Mouse (Mus musculus): Measurements from ENCODE around the gene Adcy9. TPM values are rescaled to one million over a fixed set of nuclear protein-coding genes. Genes with fewer than 3 reads are reported as not detected.
"Not testable (repeated sequence)": the region's sequence is repeated elsewhere in the genome, so short reads cannot be mapped to it uniquely, and the experiment has no call there.

Adcy9 gene
- total RNA-seq, 2 experiments from 2014 or later = 26.3 to 30.6 TPM

GRCm38 (mm10) chr16:4280949-4281348 lies 139.3 kb downstream of the Adcy9 start:
- no peak for DNase-seq
- intact Hi-C loops (cut with DNase I) = loop anchor here (10.0 kb wide), 1 partner anchor 436 kb away; the partner anchor contains the start of gene Zfp174

- intact Hi-C loops (cut with DNase I) = no loop called here
- DNase-seq = no peak
These were observed 140.7 kb downstream of the Adcy9 start for GRCm38 (mm10) chr16:4279601-4280000.

GRCm38 (mm10) chr16:4276621-4277020 lies 143.7 kb downstream of the Adcy9 start:
- intact Hi-C loops (cut with DNase I) = no loop called here
- DNase-seq = no peak

- intact Hi-C loops (cut with DNase I) = no loop called here
- DNase-seq = no peak
These were observed 144.1 kb downstream of the Adcy9 start for GRCm38 (mm10) chr16:4276151-4276550.

DNA sequence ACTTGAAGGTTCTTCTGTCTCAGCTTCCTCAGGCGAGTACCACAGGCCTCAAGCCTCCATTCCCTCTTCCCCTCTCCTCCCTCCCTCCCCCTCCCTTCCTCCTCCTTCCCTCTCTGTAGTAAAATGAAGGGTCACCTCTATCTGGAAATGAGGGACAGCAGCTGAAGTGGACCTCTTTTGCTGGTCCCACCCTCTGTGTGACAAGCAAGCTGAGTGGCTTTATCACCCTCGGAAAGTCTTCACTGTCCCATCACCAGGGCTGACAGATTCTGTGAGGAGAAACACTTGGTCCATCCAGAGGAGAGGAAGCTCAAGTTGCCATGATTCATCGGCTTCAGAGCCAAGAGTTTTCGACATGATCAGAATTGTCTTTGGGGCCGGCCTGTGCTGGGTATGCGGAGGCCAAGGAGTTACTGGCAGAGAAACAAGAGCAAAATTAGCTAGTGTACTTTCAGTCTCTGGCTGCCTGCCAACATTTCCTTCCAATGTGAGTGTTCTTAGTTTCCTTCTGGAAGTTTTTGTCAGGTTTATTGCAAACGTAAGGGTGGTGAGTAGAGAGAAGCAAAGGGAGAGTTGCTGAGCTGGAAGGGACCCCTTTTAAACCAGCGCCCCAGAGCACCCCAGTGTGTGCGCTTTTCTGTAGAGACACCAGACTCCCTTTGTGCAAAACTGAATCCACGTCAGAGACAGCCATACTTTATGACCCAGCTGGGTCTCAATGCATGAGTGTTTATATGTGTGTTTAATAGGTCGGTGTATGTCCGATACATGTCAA lies 146.4 kb downstream of the Adcy9 start:
- DNase-seq = peak; percentile 30 to 71
- intact Hi-C loops (cut with DNase I) = no loop called here

GRCm38 (mm10) chr16:4272254-4272653 lies 148.0 kb downstream of the Adcy9 start:
- DNase-seq = no peak
- intact Hi-C loops (cut with DNase I) = no loop called here

DNA sequence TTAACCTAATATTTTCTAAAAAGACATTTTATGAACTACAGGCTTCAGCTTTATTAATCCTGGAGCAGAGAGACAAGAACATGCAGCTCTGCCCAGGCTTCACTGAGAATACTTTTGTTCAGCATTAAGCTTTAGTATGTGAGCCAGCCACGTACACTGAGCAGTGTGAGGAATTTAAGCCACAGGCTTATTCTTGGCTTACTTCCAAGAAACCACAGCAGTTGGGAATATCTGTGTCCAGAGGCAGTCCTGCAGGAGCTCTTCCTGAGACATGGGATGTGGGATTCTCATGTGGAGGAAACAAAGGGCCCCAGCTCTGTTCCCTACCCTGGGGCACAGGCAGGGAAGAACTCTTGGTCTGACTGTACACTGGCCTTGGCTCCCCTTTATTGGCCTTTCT lies 149.4 kb downstream of the Adcy9 start:
- intact Hi-C loops (cut with DNase I) = no loop called here
- DNase-seq = no peak

DNA sequence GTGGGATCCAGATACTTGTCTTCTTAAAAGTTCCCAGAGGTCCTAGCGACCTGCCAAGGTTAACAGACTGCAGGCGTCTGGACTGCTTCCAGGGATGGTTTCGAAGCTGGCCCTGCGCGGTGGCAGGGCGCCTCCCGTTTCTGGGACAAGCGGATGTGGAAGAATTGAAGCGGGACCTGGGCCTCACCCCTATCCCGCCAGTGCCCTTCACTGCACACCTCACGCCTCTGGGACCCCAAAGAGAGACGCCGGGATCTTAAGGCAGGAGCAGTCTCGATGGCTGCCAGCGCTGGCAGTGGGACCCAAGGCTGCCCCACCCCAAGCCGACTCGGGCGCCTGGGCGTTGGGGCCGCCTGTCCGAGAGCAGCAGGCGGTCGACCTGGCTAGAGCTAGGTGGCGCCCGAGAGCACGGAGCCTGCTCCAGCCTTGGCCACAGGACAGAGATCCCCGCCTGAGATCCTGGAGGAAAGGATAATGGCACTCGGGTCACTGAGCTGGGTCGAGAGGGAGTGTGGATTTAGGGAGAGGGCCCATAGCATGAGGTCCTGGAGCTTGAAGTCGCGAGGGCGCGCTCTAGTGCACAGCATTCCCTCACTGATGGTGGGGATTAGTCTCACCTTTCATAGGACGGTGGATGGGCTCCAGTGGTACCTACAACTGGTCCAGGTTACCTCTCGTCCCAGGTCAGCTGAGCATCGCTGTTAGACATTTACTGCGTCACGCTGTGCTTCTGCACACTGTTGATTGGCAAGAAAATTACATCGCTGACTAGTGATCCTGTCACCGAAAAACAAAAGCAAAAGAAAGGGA lies 152.2 kb downstream of the Adcy9 start:
- intact Hi-C loops (cut with DNase I) = loop anchor here (5.0 kb wide), 1 partner anchor 201 kb away; no protein-coding TSS in a partner anchor
- DNase-seq = peak; percentile 79 to 83

- no peak for DNase-seq
- intact Hi-C loops (cut with DNase I) = loop anchor here (5.0 kb wide), 1 partner anchor 200 kb away; no protein-coding TSS in a partner anchor
These were observed 152.8 kb downstream of the Adcy9 start for GRCm38 (mm10) chr16:4267453-4267852.

- no peak for DNase-seq
- intact Hi-C loops (cut with DNase I) = loop anchor here (5.0 kb wide), 1 partner anchor 198 kb away; no protein-coding TSS in a partner anchor
These were observed 154.9 kb downstream of the Adcy9 start for GRCm38 (mm10) chr16:4265351-4265750.

DNA sequence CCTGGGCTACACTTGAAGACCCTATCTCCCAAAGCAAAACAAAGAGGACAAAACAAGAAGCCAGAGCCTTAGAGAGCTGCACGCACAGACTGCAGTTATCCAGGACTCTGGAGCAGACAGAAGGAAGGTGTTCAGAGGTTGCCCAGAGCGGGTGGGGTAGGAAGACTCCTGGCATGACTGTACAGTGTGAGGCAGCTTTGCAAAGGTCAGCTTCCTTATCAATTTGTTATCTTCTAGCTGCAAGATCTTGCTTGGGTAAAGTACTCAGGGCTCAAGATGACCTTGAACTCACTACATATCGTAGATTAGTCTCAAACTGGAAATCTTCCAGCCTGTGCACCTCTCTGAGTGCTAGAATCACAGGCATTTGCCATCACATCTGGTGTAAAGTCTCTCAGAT lies 156.8 kb downstream of the Adcy9 start:
- no peak for DNase-seq
- intact Hi-C loops (cut with DNase I) = loop anchor here (5.0 kb wide), 1 partner anchor 36 kb away; no protein-coding TSS in a partner anchor

GRCm38 (mm10) chr16:4257546-4257945 lies 162.8 kb downstream of the Adcy9 start:
- DNase-seq = no peak
- intact Hi-C loops (cut with DNase I) = no loop called here

DNA sequence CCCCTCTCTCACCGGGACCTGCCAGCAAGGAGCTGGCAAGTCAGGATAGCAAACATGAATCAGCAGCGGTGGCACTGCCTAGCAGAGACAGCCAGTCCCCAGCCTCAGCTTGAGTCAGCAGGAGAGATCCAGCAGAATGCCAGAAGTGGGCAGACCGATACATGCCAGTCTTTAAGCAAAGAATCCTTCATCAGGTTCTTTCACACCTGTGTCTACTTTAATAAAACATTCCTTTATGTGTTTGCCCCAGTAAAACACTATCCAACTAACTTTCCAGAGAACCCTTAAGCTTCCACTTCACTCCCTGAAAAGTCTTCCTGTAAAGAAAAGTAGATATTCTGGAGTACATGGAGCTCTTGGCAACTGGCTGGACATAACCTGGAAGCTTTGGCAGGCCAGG lies 171.5 kb downstream of the Adcy9 start:
- intact Hi-C loops (cut with DNase I) = no loop called here
- no peak for DNase-seq

DNA sequence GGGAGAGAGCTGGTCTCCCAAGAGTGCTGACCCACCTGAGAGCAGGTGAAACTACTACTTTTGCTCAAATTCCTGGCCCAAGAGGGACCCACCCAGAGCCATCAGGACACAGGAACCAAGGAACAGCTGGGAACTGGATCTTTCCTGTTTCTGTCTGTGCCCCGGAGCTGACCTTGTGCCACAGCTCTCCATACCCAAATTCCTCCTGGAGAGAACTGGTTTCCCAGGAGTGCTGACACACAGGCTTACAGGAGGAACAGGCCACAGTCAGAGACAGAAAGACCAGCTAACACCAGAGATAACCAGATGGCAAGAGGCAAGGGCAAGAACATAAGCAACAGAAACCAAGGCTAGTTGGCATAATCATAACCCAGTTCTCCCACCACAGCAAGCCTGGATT lies 175.1 kb downstream of the Adcy9 start:
- intact Hi-C loops (cut with DNase I); DNase-seq: not testable (repeated sequence)

Other genes with a start within 250 kb of the Adcy9 start
- 10 to 100 TPM; 30.4 to 35.4 TPM for gene Crebbp, start 206.5 kb downstream of the Adcy9 start, total RNA-seq (2021)
- gene Srl, start 121.3 kb upstream of the Adcy9 start, total RNA-seq (2021) = 1,000 to 10,000 TPM; 1,182 to 1,390 TPM
- gene Tfap4, start 139.4 kb upstream of the Adcy9 start, total RNA-seq (2021) = 1 to 10 TPM; 2.6 to 4.1 TPM
- gene Glis2, start 174.2 kb upstream of the Adcy9 start, total RNA-seq (2021) = 1 to 10 TPM; 5.9 to 7.0 TPM
- 10 to 100 TPM; 87.0 to 91.6 TPM for gene Pam16, start 204.5 kb upstream of the Adcy9 start, total RNA-seq (2021)
- 1 to 10 TPM; 3.8 to 4.0 TPM for gene Vasn, start 219.4 kb upstream of the Adcy9 start, total RNA-seq (2021)
- 10 to 100 TPM; 90.1 TPM for gene Dnaja3, start 219.5 kb upstream of the Adcy9 start, total RNA-seq (2021)